Mouse (Mus musculus) C2C12 (cell line): ENCODE measurements around the gene Upk2. TPM values are rescaled to one million over a fixed set of nuclear protein-coding genes. Genes with fewer than 3 reads are reported as not detected.
"Not testable (repeated sequence)": the region's sequence is repeated elsewhere in the genome, so short reads cannot be mapped to it uniquely, and the experiment has no call there.

Experiments used
- H3K27me3 ChIP-seq: one replicate; pipeline ENCODE4 v1.6.1; 2011; ENCODE audit not compliant: control insufficient read depth, insufficient read depth, insufficient read length
- H3K36me3 ChIP-seq: one replicate; pipeline ENCODE4 v1.6.1; 2011; ENCODE audit not compliant: control insufficient read depth, insufficient read depth
- H3K4me3 ChIP-seq: one replicate; pipeline ENCODE4 v1.5.1; 2011; ENCODE audit warnings: mild to moderate bottlenecking, control low read depth; ENCODE audit not compliant: poor library complexity, insufficient read depth, severe bottlenecking
- H3K79me2 ChIP-seq: one replicate; pipeline ENCODE4 v1.6.1; 2011; ENCODE audit not compliant: control insufficient read depth, insufficient read depth
- H3K79me3 ChIP-seq: one replicate; pipeline ENCODE4 v1.6.1; 2011; ENCODE audit warnings: low read depth, control low read depth
- H3ac ChIP-seq: one replicate; pipeline ENCODE3; 2011; ENCODE audit warnings: low read depth; ENCODE audit not compliant: control insufficient read depth, insufficient read length
- CEBPB ChIP-seq: IDR thresholded peaks from one replicate; pipeline ENCODE4 v1.6.1; 2011; ENCODE audit warnings: low read depth, mild to moderate bottlenecking, control low read depth, moderate library complexity
- CTCF ChIP-seq: IDR thresholded peaks from one replicate; pipeline ENCODE4 v1.5.1; 2011; ENCODE audit not compliant: control insufficient read depth, insufficient read depth, insufficient read length
- FOSL1 ChIP-seq: IDR thresholded peaks from one replicate; pipeline ENCODE4 v1.8.0; 2011; ENCODE audit warnings: mild to moderate bottlenecking, low read length; ENCODE audit not compliant: poor library complexity, insufficient read depth, severe bottlenecking
- MAX ChIP-seq: IDR thresholded peaks from one replicate; pipeline ENCODE4 v1.6.1; 2011; ENCODE audit warnings: mild to moderate bottlenecking, control low read depth
- MYOD1 ChIP-seq: IDR thresholded peaks from one replicate; pipeline ENCODE4 v1.6.1; 2011; ENCODE audit warnings: low read depth; ENCODE audit not compliant: control insufficient read depth, insufficient read length
- MYOG ChIP-seq: IDR thresholded peaks from one replicate; pipeline ENCODE4 v1.6.1; 2011; ENCODE audit not compliant: control insufficient read depth, insufficient read length; ENCODE audit errors: extremely low read depth
- USF1 ChIP-seq: IDR thresholded peaks from one replicate; pipeline ENCODE4 v1.6.1; 2011; ENCODE audit warnings: low read depth, mild to moderate bottlenecking, control low read depth, moderate library complexity
- polyA plus RNA-seq: library from polyadenylated mRNA; unstranded; fragments of >200 nt; fragmentation: generic; extraction: Trizol; gene quantifications from one replicate; pipeline ENCODE4 v1.2.1, GENCODE M21; 2012; ENCODE audit warnings: missing spikeins

Upk2 gene
- polyA plus RNA-seq, 1 experiment, result 0.04 TPM

- no peaks in the 10 kb centered on the region for H3K79me3 ChIP-seq
- no peak for TF ChIP-seq MAX
- no peak for TF ChIP-seq MYOD1
- TF ChIP-seq CEBPB, result no peak
- no peak for TF ChIP-seq FOSL1
- no peak for TF ChIP-seq MYOG
- no peak for TF ChIP-seq CTCF
- no peak for TF ChIP-seq USF1
- H3K4me3 ChIP-seq, result no peak within 1 kb of the TSS
- no peak within 1 kb of the TSS for H3ac ChIP-seq
- H3K79me2 ChIP-seq, result no peaks in the 10 kb centered on the region
- no peaks in the 10 kb centered on the region for H3K27me3 ChIP-seq
- H3K36me3 ChIP-seq, result no peaks in the 10 kb centered on the region
These were observed 13.8 kb downstream of the Upk2 start, which contains the start of gene Foxr1 for GRCm38 (mm10) chr9:44440961-44441360. TSS of gene Foxr1 (minus strand) at chr9:44441136.

DNA sequence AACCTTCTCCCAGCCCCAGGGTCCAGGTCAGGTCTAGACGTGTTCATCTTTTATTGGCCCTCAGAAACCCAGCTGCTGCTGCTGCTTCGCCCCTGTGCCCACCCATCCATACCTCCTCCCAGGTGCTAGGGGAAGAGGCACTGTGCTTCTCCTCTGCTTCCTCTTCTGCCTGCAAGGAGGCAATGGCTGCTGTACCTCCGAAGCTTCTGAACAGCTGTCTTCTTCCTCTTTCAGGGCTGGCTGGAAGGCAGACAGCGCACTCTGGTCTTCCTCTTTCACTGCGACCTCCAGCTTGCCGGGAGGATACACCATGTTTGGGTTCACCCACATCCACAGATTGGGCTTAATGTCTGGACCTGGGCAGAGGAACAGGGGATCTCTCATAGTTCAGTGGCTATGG, 19.0 kb downstream of the Upk2 start:
- H3ac ChIP-seq, result no peak overlapping the region
- no peaks in the 10 kb centered on the region for H3K79me3 ChIP-seq
- TF ChIP-seq FOSL1 (no peak), MAX (no peak), CEBPB (no peak), CTCF (no peak), MYOG (no peak)
- peaks cover 3% of the 10 kb centered on the region for H3K27me3 ChIP-seq
- no peaks in the 10 kb centered on the region for H3K36me3 ChIP-seq
- H3K79me2 ChIP-seq, result no peaks in the 10 kb centered on the region
- H3K4me3 ChIP-seq, result no peak overlapping the region

- Histone ChIP-seq H3K4me3 (no peak overlapping the region), H3K27me3 (peaks cover 3% of the 10 kb centered on the region), H3ac (no peak overlapping the region), H3K79me2 (no peaks in the 10 kb centered on the region), H3K36me3 (no peaks in the 10 kb centered on the region), H3K79me3 (no peaks in the 10 kb centered on the region)
- TF ChIP-seq MYOD1 (no peak), MAX (no peak), CEBPB (no peak), CTCF (no peak), USF1 (no peak), FOSL1 (no peak), MYOG (no peak)
These were observed 22.1 kb downstream of the Upk2 start for GRCm38 (mm10) chr9:44432577-44433185.

- H3K4me3 ChIP-seq, result no peak overlapping the region
- no peaks in the 10 kb centered on the region for H3K79me2 ChIP-seq
- H3K79me3 ChIP-seq, result no peaks in the 10 kb centered on the region
- H3ac ChIP-seq, result no peak overlapping the region
- no peak for TF ChIP-seq USF1
- no peak for TF ChIP-seq CTCF
- no peaks in the 10 kb centered on the region for H3K36me3 ChIP-seq
- no peaks in the 10 kb centered on the region for H3K27me3 ChIP-seq
These were observed 31.2 kb downstream of the Upk2 start for GRCm38 (mm10) chr9:44423576-44423975.

DNA sequence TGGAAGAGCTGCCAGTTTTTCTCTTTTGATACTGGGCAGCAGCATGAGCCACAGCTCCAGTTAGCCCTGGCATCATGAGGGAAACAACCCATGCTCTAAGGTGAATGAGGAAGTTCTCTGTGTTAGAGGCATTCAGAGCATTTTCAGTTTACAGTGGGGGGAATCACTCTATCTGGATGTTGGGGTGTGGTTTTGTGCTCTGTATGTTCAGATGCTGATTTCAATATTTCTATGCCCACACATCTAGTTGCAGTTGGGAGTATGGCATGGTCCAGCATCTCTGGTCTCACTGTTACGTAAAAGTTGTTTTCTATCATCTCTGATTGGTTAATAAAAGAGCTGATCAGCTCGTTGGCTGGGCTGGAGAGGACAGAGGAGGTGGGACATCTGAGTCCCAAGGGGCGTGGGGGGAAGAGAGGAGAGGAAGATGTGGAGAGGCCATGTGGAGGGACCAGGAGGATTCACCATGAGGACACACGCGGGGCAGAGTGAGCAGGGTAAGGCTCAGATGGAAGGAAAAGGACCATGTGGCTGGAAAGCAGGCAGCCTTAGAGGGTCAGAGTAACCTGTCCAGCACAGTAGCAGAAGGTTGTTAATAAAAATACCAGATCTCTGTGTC, 34.4 kb downstream of the Upk2 start:
- Histone ChIP-seq H3K27me3 (no peaks in the 10 kb centered on the region), H3K79me2 (peaks cover 10% of the 10 kb centered on the region), H3K79me3 (peaks cover 4% of the 10 kb centered on the region), H3ac (no peak overlapping the region), H3K36me3 (peaks cover 7% of the 10 kb centered on the region), H3K4me3 (no peak overlapping the region)
- TF ChIP-seq CEBPB, result no peak
- no peak for TF ChIP-seq CTCF
- TF ChIP-seq MYOD1, result no peak
- TF ChIP-seq USF1, result no peak
- TF ChIP-seq MAX, result no peak
- TF ChIP-seq FOSL1, result no peak
- no peak for TF ChIP-seq MYOG

GRCm38 (mm10) chr9:44419730-44420129, 35.0 kb downstream of the Upk2 start:
- not testable (repeated sequence) for H3K79me2 ChIP-seq, H3ac ChIP-seq, H3K4me3 ChIP-seq, H3K79me3 ChIP-seq, H3K36me3 ChIP-seq, H3K27me3 ChIP-seq
